Mouse (Mus musculus) megakaryocyte, embryonic 14.5 days (primary cell): ENCODE measurements at regions not wholly inside any gene's neighbourhood (a gene's known extent, or its start where the extent isn't known, plus 50 kb on each side); places are given as distances from the start of the nearest gene placed in this dataset.

Experiments
- H3K27me3 ChIP-seq: replicated peaks from 2 replicates; pipeline ENCODE3; 2012; ENCODE audit warnings: inconsistent platforms
- H3K36me3 ChIP-seq: replicated peaks from 2 replicates; pipeline ENCODE3; 2012; ENCODE audit warnings: low read length, inconsistent platforms, mixed read lengths
- H3K4me1 ChIP-seq: 2 replicates; pipeline ENCODE4 v1.6.1; 2012; ENCODE audit warnings: inconsistent platforms
- H3K4me3 ChIP-seq: replicated peaks from 2 replicates; pipeline ENCODE3; 2012; ENCODE audit warnings: moderate library complexity, mild to moderate bottlenecking, inconsistent platforms
- H3K9me3 ChIP-seq: 2 replicates; pipeline ENCODE4 v1.6.1; 2012; ENCODE audit warnings: inconsistent platforms
- FLI1 ChIP-seq: IDR thresholded peaks from 2 replicates; pipeline ENCODE4 v1.6.1; 2012; ENCODE audit warnings: low read length, inconsistent platforms, mixed read lengths
- GATA1 ChIP-seq: IDR thresholded peaks from 3 replicates; pipeline ENCODE4 v1.6.1; 2012; ENCODE audit warnings: mixed read lengths, low read length, inconsistent platforms, borderline replicate concordance

DNA sequence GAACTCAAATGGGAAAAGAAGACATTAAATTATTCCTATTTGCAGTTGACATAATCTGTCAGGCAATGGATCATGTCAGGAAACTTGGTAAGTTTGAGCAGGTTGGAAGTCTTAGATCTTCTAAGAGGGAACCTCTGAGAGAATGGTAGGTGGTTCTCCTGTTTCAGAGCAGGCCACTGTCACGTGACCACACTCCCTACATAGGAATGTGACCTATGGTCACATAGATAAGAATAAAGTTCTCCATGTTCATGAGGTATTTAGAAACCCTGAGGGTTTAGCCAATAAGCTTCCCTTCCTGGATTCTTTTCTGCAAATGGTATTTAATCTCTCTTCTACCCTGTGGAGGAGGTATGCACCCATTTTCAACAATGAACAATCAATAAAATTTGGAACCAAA, 497.1 kb downstream of the Trib2 start:
- Histone ChIP-seq H3K36me3 (no peaks in the 10 kb centered on the region), H3K27me3 (no peaks in the 10 kb centered on the region), H3K4me3 (no peak overlapping the region), H3K4me1 (no peaks in the 10 kb centered on the region), H3K9me3 (no peaks in the 10 kb centered on the region)
- no peak for TF ChIP-seq GATA1
- TF ChIP-seq FLI1: no peak

DNA sequence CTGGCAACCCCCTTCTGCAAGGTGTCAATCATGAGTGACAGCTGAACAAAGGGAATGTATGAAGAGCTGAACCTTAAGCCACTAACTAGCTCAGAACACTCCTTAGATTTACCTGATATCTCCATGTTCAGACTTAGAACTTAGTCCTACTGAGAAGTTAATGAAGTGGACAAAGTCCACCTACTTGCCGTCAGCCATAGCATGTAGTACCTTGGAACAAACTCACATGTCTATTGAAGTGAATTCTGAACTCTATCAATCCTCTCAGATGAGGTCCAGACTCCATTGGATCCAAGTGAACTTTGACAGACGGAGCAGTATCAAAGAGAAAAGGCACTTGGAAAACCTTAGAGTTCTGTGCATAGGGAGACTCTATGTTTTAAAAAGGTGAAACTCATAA, 521.8 kb downstream of the Trib2 start:
- H3K4me1 ChIP-seq: no peaks in the 10 kb centered on the region
- H3K9me3 ChIP-seq: no peaks in the 10 kb centered on the region
- H3K4me3 ChIP-seq: no peak overlapping the region
- TF ChIP-seq GATA1 (no peak), FLI1 (no peak)
- no peaks in the 10 kb centered on the region for H3K36me3 ChIP-seq
- H3K27me3 ChIP-seq: no peaks in the 10 kb centered on the region

DNA sequence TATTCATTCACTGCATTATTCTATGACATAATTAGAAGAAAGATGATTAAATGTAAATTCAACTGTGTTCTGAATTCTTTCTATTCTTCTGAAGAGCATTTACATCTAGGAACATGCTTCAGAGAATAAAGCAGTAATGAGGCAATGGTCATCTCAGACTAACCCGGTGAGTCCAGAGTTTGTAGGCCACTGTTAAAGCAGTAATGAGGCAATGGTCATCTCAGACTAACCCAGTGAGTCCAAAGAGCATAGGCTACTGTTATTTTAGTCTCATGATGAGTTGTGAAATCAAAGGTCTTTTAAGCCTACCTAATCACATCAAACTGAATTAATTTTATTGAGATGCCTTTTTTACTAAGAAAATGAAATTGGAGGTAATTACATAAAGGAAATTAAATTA, 554.6 kb downstream of the Trib2 start:
- Histone ChIP-seq H3K9me3 (no peaks in the 10 kb centered on the region), H3K4me3 (no peak overlapping the region), H3K27me3 (no peaks in the 10 kb centered on the region), H3K4me1 (no peaks in the 10 kb centered on the region), H3K36me3 (no peaks in the 10 kb centered on the region)
- TF ChIP-seq FLI1 (no peak), GATA1 (no peak)

GRCm38 (mm10) chr12:15261604-15262003, 555.1 kb downstream of the Trib2 start:
- H3K27me3 ChIP-seq: no peaks in the 10 kb centered on the region
- H3K4me1 ChIP-seq: no peaks in the 10 kb centered on the region
- H3K4me3 ChIP-seq: no peak overlapping the region
- TF ChIP-seq FLI1: no peak
- TF ChIP-seq GATA1: no peak
- H3K9me3 ChIP-seq: no peaks in the 10 kb centered on the region
- H3K36me3 ChIP-seq: no peaks in the 10 kb centered on the region

DNA sequence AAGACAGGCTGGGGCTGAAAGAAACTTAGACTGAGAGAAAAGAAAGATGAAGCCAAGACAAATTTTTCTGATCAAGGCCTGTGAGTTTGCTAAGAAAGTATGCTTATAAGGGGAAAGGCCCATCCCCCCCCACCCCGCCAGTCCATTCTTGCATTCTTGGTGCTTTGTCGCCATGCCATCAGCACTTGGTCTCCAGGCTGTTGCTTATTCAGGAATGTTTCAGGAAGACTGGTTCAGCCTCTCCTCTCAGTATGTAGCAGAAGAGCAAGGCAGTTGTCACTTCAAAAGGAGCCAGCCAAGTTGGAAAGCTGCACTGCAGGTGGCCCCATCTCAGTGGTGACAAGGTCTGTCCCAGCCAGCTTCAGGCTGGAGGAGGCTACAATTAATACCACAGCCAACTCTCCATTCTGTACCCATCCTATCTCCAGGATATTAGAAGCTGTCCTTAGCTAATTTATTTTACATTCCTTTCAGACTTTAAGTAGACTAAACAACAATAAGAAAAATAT, 555.8 kb downstream of the Trib2 start:
- Histone ChIP-seq H3K4me1 (no peaks in the 10 kb centered on the region), H3K27me3 (no peaks in the 10 kb centered on the region), H3K4me3 (no peak overlapping the region), H3K9me3 (no peaks in the 10 kb centered on the region), H3K36me3 (no peaks in the 10 kb centered on the region)
- TF ChIP-seq GATA1: no peak
- no peak for TF ChIP-seq FLI1

DNA sequence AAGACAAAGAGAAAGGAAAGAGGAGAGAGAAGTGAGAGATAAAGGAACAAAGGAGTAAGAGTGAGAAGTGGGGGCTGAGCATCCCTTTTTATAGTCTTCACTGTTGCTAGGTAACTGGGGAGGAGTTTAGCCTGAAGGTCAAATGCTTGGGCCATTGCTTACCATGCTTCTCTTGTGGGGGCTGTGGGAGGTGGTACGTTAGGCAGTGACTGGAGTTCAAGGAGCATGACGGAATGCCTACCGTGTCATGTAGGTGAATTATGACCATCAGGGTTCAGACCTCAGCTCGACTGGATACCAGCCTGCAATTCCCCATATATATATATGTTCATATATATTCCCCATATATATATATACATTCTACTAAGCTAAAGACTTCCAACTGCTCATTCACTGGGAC, 571.8 kb downstream of the Trib2 start:
- Histone ChIP-seq H3K4me3 (no peak overlapping the region), H3K27me3 (no peaks in the 10 kb centered on the region), H3K36me3 (no peaks in the 10 kb centered on the region), H3K9me3 (no peaks in the 10 kb centered on the region), H3K4me1 (no peaks in the 10 kb centered on the region)
- TF ChIP-seq FLI1 (no peak), GATA1 (no peak)

DNA sequence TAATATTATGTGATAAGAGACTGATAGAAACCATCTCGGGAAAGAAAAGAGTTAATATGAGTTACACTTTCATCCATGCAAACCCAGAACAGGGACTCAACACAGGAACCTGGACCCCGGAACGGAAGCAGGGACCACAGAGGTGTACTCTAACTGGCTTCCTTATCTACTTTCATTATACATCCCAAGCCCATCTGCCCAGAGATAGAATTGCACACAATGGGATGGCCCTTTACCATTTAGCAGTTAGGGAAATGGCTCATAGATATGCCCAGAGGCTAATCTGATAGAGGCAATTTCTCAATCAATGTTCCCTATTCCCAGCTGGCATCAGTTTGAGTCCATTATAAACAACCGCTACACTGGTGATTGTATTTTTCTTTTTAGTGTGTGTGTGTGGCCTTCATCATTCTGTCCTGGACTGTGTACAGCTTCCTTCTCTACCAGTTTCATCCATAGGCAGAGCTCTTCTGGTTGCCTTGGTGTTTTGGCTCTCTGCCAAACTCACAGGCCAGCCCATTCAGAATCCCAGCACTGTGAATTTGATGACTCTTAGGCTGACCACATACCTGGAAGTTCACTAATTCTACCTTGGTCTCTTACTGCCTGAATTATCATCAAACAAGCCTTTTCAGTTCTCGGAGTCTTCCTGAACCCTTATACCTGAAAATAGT, 594.1 kb downstream of the Trib2 start:
- H3K36me3 ChIP-seq: no peaks in the 10 kb centered on the region
- H3K4me1 ChIP-seq: no peaks in the 10 kb centered on the region
- no peak overlapping the region for H3K4me3 ChIP-seq
- no peaks in the 10 kb centered on the region for H3K27me3 ChIP-seq
- no peaks in the 10 kb centered on the region for H3K9me3 ChIP-seq
- no peak for TF ChIP-seq GATA1

DNA sequence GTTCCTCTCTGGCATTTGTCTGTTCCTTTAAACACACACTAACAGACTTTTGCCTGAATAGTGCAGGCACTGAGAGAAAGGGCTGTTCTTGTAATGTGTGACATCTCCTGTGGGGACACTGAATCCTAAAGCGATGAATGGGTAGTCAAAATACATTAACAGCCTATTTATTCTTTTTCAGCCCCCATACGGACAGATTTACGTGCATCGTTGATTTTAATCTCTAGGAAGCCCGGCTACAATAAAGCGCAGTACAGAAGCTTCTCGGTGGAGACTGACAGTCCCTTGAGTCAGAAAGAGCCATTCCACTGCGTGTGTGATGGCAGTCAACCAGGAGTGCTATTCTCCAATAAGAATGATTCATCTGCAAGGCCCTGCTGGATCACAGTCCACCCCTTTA, 598.2 kb downstream of the Trib2 start:
- no peaks in the 10 kb centered on the region for H3K36me3 ChIP-seq
- TF ChIP-seq FLI1 (no peak), GATA1 (no peak)
- no peaks in the 10 kb centered on the region for H3K27me3 ChIP-seq
- no peak overlapping the region for H3K4me3 ChIP-seq
- no peaks in the 10 kb centered on the region for H3K4me1 ChIP-seq
- H3K9me3 ChIP-seq: no peaks in the 10 kb centered on the region

GRCm38 (mm10) chr12:15216180-15216579, 600.5 kb downstream of the Trib2 start:
- TF ChIP-seq FLI1 (no peak), GATA1 (no peak)
- H3K36me3 ChIP-seq: no peaks in the 10 kb centered on the region
- H3K4me3 ChIP-seq: no peak overlapping the region
- H3K4me1 ChIP-seq: no peaks in the 10 kb centered on the region
- no peaks in the 10 kb centered on the region for H3K27me3 ChIP-seq
- H3K9me3 ChIP-seq: no peaks in the 10 kb centered on the region

DNA sequence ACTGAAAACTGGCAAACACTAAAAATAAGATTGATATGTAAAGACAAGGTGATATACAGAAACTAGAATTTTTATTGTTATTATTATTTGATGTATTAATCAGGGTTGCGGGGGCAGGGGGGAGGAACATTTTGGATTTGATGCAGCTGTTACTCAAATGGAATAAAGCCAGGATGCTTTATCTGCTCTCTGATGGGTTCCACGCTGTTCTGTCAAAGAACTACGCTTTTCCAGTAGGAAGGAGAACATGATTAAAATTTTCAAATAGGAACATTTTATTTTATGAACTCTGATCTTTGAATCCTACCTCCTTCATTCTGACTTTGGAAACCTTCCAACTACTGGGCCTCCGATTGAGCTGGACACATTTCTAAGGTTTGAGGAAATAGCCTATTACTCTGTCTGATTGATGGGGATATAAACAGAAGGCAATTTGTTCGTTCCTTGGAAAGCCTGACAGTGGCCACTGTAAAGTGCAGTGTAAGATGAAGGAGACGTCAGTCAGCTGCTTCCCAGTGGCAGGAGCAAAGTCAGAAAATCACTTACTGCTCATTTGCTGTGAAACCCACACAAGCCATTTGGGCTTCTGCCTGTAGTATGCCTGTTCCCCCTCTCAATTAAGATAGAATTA, 642.2 kb downstream of the Trib2 start:
- Histone ChIP-seq H3K9me3 (no peaks in the 10 kb centered on the region), H3K36me3 (no peaks in the 10 kb centered on the region), H3K4me1 (no peaks in the 10 kb centered on the region), H3K27me3 (no peaks in the 10 kb centered on the region), H3K4me3 (no peak overlapping the region)
- TF ChIP-seq FLI1 (no peak), GATA1 (no peak)

DNA sequence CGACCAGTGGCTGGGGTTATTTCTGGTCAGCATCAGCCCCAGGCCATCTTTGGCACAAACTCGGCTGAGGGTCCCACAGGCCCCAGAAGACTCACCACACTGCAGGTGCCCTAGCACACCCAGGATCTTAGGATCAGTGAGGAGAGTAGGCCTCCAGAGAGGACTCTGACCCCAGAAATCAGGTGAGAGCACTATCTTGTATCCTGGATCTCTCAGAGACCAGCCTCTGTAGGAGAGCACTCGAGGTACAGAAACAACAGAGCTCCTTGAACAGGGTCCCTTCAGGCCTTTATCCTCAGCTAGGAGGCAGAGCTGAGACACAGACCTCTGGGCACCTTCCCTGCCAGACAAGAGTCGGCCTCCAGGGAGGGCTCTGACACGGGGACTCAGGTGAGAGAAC, 654.1 kb downstream of the Trib2 start:
- no peaks in the 10 kb centered on the region for H3K4me1 ChIP-seq
- TF ChIP-seq FLI1 (no peak), GATA1 (no peak)
- no peaks in the 10 kb centered on the region for H3K27me3 ChIP-seq
- peaks cover 9% of the 10 kb centered on the region for H3K9me3 ChIP-seq
- no peaks in the 10 kb centered on the region for H3K36me3 ChIP-seq
- H3K4me3 ChIP-seq: no peak overlapping the region
